Mouse (Mus musculus): ENCODE results near the gene Lrch3.
"Not testable (repeated sequence)": the region's sequence is repeated elsewhere in the genome, so short reads cannot be mapped to it uniquely, and the experiment has no call there.

- TF ChIP-seq CTCF (conservative IDR thresholded peaks at IDR 0.05; ENCODE audit: insufficient read depth, insufficient read length, low read depth, low read length); POLR2A (IDR thresholded peaks at IDR 0.05; ENCODE audit: low read depth, low read length): not testable (repeated sequence)
Measured at GRCm38 (mm10) chr16:32939716-32940115, 25.8 kb downstream of the Lrch3 start.

Measured in kidney, adult 2 months (tissue).